Mouse (Mus musculus) MEL (cell line): ENCODE data around the gene Morn1.

Experiments
- BHLHE40 ChIP-seq: IDR thresholded peaks from 2 replicates; pipeline ENCODE4 v1.6.1; 2012; ENCODE audit warnings: low read depth, mild to moderate bottlenecking, inconsistent platforms, low read length, improper control_type of control experiment, borderline replicate concordance
- CHD1 ChIP-seq: IDR thresholded peaks from 2 replicates; pipeline ENCODE4 v1.6.1; 2012; ENCODE audit warnings: low read depth, mild to moderate bottlenecking, inconsistent platforms, low read length, improper control_type of control experiment
- CTCF ChIP-seq, 3 experiments: IDR thresholded peaks in 2 of 3; conservative IDR thresholded peaks in 1 of 3; 2 replicates each; pipeline ENCODE4 v1.5.1; 2011 to 2012; ENCODE audit warnings: low read length in 3 of 3, low read depth in 2 of 3, mild to moderate bottlenecking in 2 of 3, improper control_type of control experiment in 1 of 3, inconsistent platforms in 1 of 3, mixed read lengths in 1 of 3, moderate library complexity in 1 of 3; ENCODE audit not compliant: control insufficient read depth in 1 of 3, insufficient read depth in 1 of 3, poor library complexity in 1 of 3, severe bottlenecking in 1 of 3
- HCFC1 ChIP-seq: IDR thresholded peaks from 2 replicates; pipeline ENCODE4 v1.6.1; 2012; ENCODE audit warnings: low read depth, mild to moderate bottlenecking, inconsistent platforms, low read length, improper control_type of control experiment, moderate library complexity
- MAZ ChIP-seq: IDR thresholded peaks from 2 replicates; pipeline ENCODE4 v1.6.1; 2012; ENCODE audit warnings: low read depth, mild to moderate bottlenecking, inconsistent platforms, low read length, improper control_type of control experiment
- MEF2A ChIP-seq: IDR thresholded peaks from 2 replicates; pipeline ENCODE4 v1.6.1; 2014; ENCODE audit warnings: low read depth, mild to moderate bottlenecking, inconsistent platforms, low read length, improper control_type of control experiment; ENCODE audit not compliant: poor library complexity, insufficient replicate concordance, severe bottlenecking; ENCODE audit errors: extremely low read depth
- MYB ChIP-seq: IDR thresholded peaks from 2 replicates; pipeline ENCODE4 v1.6.1; 2011; ENCODE audit warnings: mild to moderate bottlenecking, low read depth, low read length, improper control_type of control experiment
- MYC ChIP-seq: IDR thresholded peaks from 2 replicates; pipeline ENCODE4 v1.6.1; 2011; ENCODE audit warnings: low read depth, mild to moderate bottlenecking, low read length, improper control_type of control experiment, moderate library complexity
- POLR2A ChIP-seq, 2 experiments: IDR thresholded peaks; 2 replicates each; pipeline ENCODE4 v1.6.1; 2011 to 2012; ENCODE audit warnings: low read length in 2 of 2, mild to moderate bottlenecking in 2 of 2, control low read depth in 1 of 2, improper control_type of control experiment in 1 of 2, low read depth in 1 of 2, moderate library complexity in 1 of 2; ENCODE audit not compliant: control insufficient read depth in 1 of 2, insufficient read depth in 1 of 2, poor library complexity in 1 of 2
- POLR2AphosphoS2 ChIP-seq: IDR thresholded peaks from 2 replicates; pipeline ENCODE4 v1.6.1; 2011; ENCODE audit warnings: low read length, improper control_type of control experiment
- POLR2AphosphoS5 ChIP-seq: IDR thresholded peaks from 2 replicates; pipeline ENCODE4 v1.6.1; 2012; ENCODE audit warnings: low read depth, borderline replicate concordance, mild to moderate bottlenecking, inconsistent platforms, low read length, moderate library complexity, mixed read lengths
- RCOR1 ChIP-seq: IDR thresholded peaks from 2 replicates; pipeline ENCODE4 v1.6.1; 2012; ENCODE audit warnings: low read depth, mild to moderate bottlenecking, inconsistent platforms, low read length, improper control_type of control experiment
- USF1 ChIP-seq: IDR thresholded peaks from 2 replicates; pipeline ENCODE4 v1.6.1; 2014; ENCODE audit warnings: low read depth, mild to moderate bottlenecking, inconsistent platforms, low read length, improper control_type of control experiment, moderate library complexity
- ZMIZ1 ChIP-seq: IDR thresholded peaks from 2 replicates; pipeline ENCODE4 v1.6.1; 2012; ENCODE audit warnings: low read depth, mild to moderate bottlenecking, inconsistent platforms, low read length, improper control_type of control experiment, moderate library complexity

GRCm38 (mm10) chr4:155146107-155146823 is 59.9 kb downstream of the Morn1 start:
- TF ChIP-seq MEF2A = no peak
- no peak for TF ChIP-seq BHLHE40
- no peak for TF ChIP-seq POLR2A (IDR thresholded peaks at IDR 0.05; ENCODE audit: control insufficient read depth in 1 of 2, insufficient read depth in 1 of 2, low read depth in 1 of 2, low read length in 2 of 2, poor library complexity in 1 of 2)
- no peak for TF ChIP-seq MAZ
- TF ChIP-seq POLR2AphosphoS2 = no peak
- TF ChIP-seq RCOR1 = no peak
- no peak for TF ChIP-seq CTCF (IDR thresholded peaks at IDR 0.05 in 2 of 3, conservative IDR thresholded peaks at IDR 0.05 in 1 of 3; ENCODE audit: control insufficient read depth in 1 of 3, insufficient read depth in 1 of 3, low read depth in 2 of 3, low read length in 3 of 3, poor library complexity in 1 of 3, severe bottlenecking in 1 of 3)
- no peak for TF ChIP-seq CHD1
- no peak for TF ChIP-seq USF1
- TF ChIP-seq HCFC1 = no peak
- TF ChIP-seq MYB = no peak
- TF ChIP-seq POLR2AphosphoS5 = no peak
- no peak for TF ChIP-seq ZMIZ1
- no peak for TF ChIP-seq MYC
